Comparison of ENCODE assay signal across 24 mouse cellular contexts in the genomic region with DNA sequence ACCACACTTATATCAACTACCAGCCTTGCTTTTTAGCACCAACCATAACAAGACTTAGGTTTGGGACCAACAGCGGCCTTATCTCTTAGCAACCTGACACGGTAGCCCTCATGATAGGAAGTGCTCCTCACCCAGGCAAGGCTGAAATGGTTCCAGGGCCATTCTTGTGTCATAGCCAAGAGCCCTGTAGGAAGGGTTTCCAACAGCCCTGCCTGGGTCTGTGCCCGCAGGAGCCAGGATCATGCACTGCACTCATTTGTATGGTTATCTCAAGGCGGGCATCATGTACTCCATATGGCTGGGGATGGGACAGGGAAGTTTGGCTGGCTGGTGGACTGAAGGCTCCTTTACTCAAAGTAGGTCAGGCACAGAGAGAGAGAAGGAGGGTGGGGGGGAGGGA. TPM values are rescaled to one million over a fixed set of nuclear protein-coding genes. Genes with fewer than 3 reads are reported as not detected.
DNase-seq lines count a peak whose midpoint lies in the region; ATAC-seq and TF ChIP-seq lines count a peak whose summit lies in the region.
"Had no signal": no experiment of that assay in that cellular context is flagged by ENCODE, and none has a peak within 500 bp of the region (broad histone marks: within the 10 kb centered on the region; RNA-seq: fewer than 3 reads in every experiment).

No protein-coding gene starts in this region.

- no peak overlapping the region for H3K27ac ChIP-seq in cerebellum, adult 2 months (ENCODE audit: insufficient read depth, low read length)
- no peak overlapping the region for H3K27ac ChIP-seq in forebrain, embryonic 14.5 days (ENCODE audit: low read depth, low read length)
- H3K27ac ChIP-seq: forebrain, embryonic 13.5 days; heart, adult 2 months; hindbrain, embryonic 13.5 days; limb, embryonic 13.5 days; lung, embryonic 15.5 days; midbrain, embryonic 10.5 days had no signal

- no peak overlapping the region for H3K4me2 ChIP-seq in forebrain, embryonic 14.5 days (ENCODE audit: low read length)
- H3K4me2 ChIP-seq: forebrain, embryonic 13.5 days; hindbrain, embryonic 13.5 days; limb, embryonic 13.5 days; liver, embryonic 11.5 days; lung, embryonic 15.5 days had no signal

- no peak for ATAC-seq in forebrain, embryonic 14.5 days
- ATAC-seq: CD4-positive, CD25-positive, alpha-beta regulatory T cell, adult 4 months; forebrain, embryonic 13.5 days; intestine, postnatal 0 days; midbrain, embryonic 16.5 days had no signal

- WGBS in cerebellum, adult 2 months, result 18% methylated on average over 4 of the region's 4 CpGs
- 93% methylated on average over 4 of the region's 4 CpGs for whole genome bisulfite sequencing in forebrain, embryonic 14.5 days

- H3K4me3 ChIP-seq in cerebellum, adult 2 months (replicated peaks; ENCODE audit: insufficient read depth, low read depth, low read length), result no peak overlapping the region
- H3K4me3 ChIP-seq in forebrain, embryonic 14.5 days (ENCODE audit: low read depth, low read length), result no peak overlapping the region
- H3K4me3 ChIP-seq: forebrain, embryonic 13.5 days; heart, adult 2 months; hindbrain, embryonic 13.5 days; limb, embryonic 13.5 days; lung, embryonic 15.5 days; midbrain, embryonic 10.5 days had no signal

- H3K9me3 ChIP-seq in forebrain, embryonic 14.5 days (replicated peaks; ENCODE audit: control insufficient read depth, low read length), result no peaks in the 10 kb centered on the region
- H3K9me3 ChIP-seq: forebrain, embryonic 13.5 days; hindbrain, embryonic 13.5 days; limb, embryonic 13.5 days; lung, embryonic 15.5 days; midbrain, embryonic 10.5 days had no signal

- H3K4me1 ChIP-seq in cerebellum, adult 2 months (ENCODE audit: control insufficient read depth, insufficient read depth, low read length), result peaks cover 4% of the 10 kb centered on the region
- peaks cover 6% of the 10 kb centered on the region for H3K4me1 ChIP-seq in forebrain, embryonic 14.5 days (ENCODE audit: control insufficient read depth, insufficient read depth, low read length)

- no peak overlapping the region for H3K9ac ChIP-seq in forebrain, embryonic 14.5 days (ENCODE audit: low read length)
- H3K9ac ChIP-seq: forebrain, embryonic 13.5 days; hindbrain, embryonic 13.5 days; limb, embryonic 13.5 days; lung, embryonic 15.5 days had no signal

- peak; percentile 43 to 47 for DNase-seq in heart, postnatal 10 days
- no peak for DNase-seq in heart, postnatal 25 days (ENCODE audit: low spot score)
- peak; percentile 41 for DNase-seq in cerebellum, adult 11 months
- peak; percentile 53 to 75 for DNase-seq in cerebellum, adult 2 months
- peak; percentile 81 to 83 for DNase-seq in cerebellum, postnatal 14 days
- no peak for DNase-seq in forebrain, embryonic 14.5 days (ENCODE audit: low spot score)
- DNase-seq in left cerebral cortex, adult 8-10 months (ENCODE audit: low spot score in 2 of 2), result no peak
- DNase-seq: adrenal gland, postnatal 14 days; gastrocnemius, postnatal 25 days; kidney, adult 9 months; kidney, postnatal 10 days; thymus, adult 2 months; thymus, postnatal 36 days had no signal

- intact Hi-C loops in heart, postnatal 10 days (cut with DNase I), result no loop called here
- intact Hi-C loops in heart, postnatal 25 days (cut with DNase I), result no loop called here

- no peak for TF ChIP-seq CTCF in cerebellum, adult 2 months (IDR thresholded peaks at IDR 0.05; ENCODE audit: borderline replicate concordance, insufficient read depth, low read depth, low read length)

- no peak for TF ChIP-seq POLR2A in cerebellum, adult 2 months (IDR thresholded peaks at IDR 0.05; ENCODE audit: borderline replicate concordance, insufficient read depth, low read length)

- no peaks in the 10 kb centered on the region for H3K27me3 ChIP-seq in cerebellum, adult 2 months (ENCODE audit: control insufficient read depth, insufficient read depth, low read length)
- no peaks in the 10 kb centered on the region for H3K27me3 ChIP-seq in forebrain, embryonic 14.5 days (replicated peaks; ENCODE audit: control insufficient read depth, insufficient read depth, low read length)
- H3K27me3 ChIP-seq: hindbrain, embryonic 13.5 days; limb, embryonic 13.5 days; lung, embryonic 15.5 days had no signal

- H3K36me3 ChIP-seq in forebrain, embryonic 14.5 days (ENCODE audit: control insufficient read depth, insufficient read depth, low read length), result no peaks in the 10 kb centered on the region
- H3K36me3 ChIP-seq: hindbrain, embryonic 13.5 days; limb, embryonic 13.5 days; lung, embryonic 15.5 days; midbrain, embryonic 10.5 days had no signal

RNA-seq across cellular contexts. Expression of gene Hydin, which starts 3.9 kb away (rescaled TPM):
- under 1 TPM; 0.10 to 0.22 TPM for total RNA-seq in heart, postnatal 10 days (2021)
- total RNA-seq in heart, postnatal 25 days (2021), result under 1 TPM; 0.08 TPM
- polyA plus RNA-seq in cerebellum, adult 2 months (2012; rRNA removed), result 0.70 and 0.71 TPM in 2 replicates
- polyA plus RNA-seq in forebrain, embryonic 14.5 days (2014; fragmentation: Nextera tagmentation; extraction: Ambion mirVana), result 0.13 and 0.38 TPM in 2 replicates
- total RNA-seq in left cerebral cortex, adult 8-10 months (2022), result under 1 TPM; 0.54 to 0.80 (median 0.70) TPM
- total RNA-seq: megakaryocyte progenitor cell, adult 5-6 weeks had no signal

RNA-seq across cellular contexts. Expression of gene Cmtr2, which starts 55.2 kb away (rescaled TPM):
- total RNA-seq in heart, postnatal 10 days (2021), result 1 to 10 TPM; 3.4 to 3.9 TPM
- total RNA-seq in heart, postnatal 25 days (2021), result 1 to 10 TPM; 2.6 to 2.8 TPM
- 13.2 and 13.8 TPM in 2 replicates for polyA plus RNA-seq in cerebellum, adult 2 months (2012; rRNA removed)
- polyA plus RNA-seq in forebrain, embryonic 14.5 days (2014; fragmentation: Nextera tagmentation; extraction: Ambion mirVana), result 12.9 and 14.4 TPM in 2 replicates
- 1 to 10 TPM; 4.7 to 7.3 (median 5.8) TPM for total RNA-seq in left cerebral cortex, adult 8-10 months (2022)

Comparison
In these comparisons a context has a peak if more than half of its experiments do, and no peak if none do; other contexts are left out.
1. DNase-seq: peak in heart, postnatal 10 days (2 of 2), cerebellum, adult 11 months (single experiment), cerebellum, adult 2 months (2 of 2) and cerebellum, postnatal 14 days (2 of 2); none in heart, postnatal 25 days (single experiment), forebrain, embryonic 14.5 days (single experiment) and left cerebral cortex, adult 8-10 months (0 of 2).